Mouse (Mus musculus) ES-E14 (cell line): ENCODE results near the gene Il23r. TPM values are rescaled to one million over a fixed set of nuclear protein-coding genes. Genes with fewer than 3 reads are reported as not detected.
A peak's percentile ranks its signal among the peaks of the same experiment; 100 is the strongest.

Experiments used
- DNase-seq: peaks from one replicate; pipeline ENCODE4 v3.0.0-alpha.2; 2013; ENCODE audit warnings: low read depth, low spot score
- H3K27ac ChIP-seq: 2 replicates; pipeline ENCODE4 v1.5.1; 2012; ENCODE audit warnings: low read depth, mild to moderate bottlenecking, low read length, moderate library complexity, mixed read lengths; ENCODE audit not compliant: poor library complexity, insufficient read depth, severe bottlenecking
- H3K36me3 ChIP-seq: 2 replicates; pipeline ENCODE4 v1.6.1; 2012; ENCODE audit warnings: mild to moderate bottlenecking, low read length, moderate library complexity, mixed read lengths; ENCODE audit not compliant: control insufficient read depth, poor library complexity, insufficient read depth, severe bottlenecking
- H3K4me1 ChIP-seq, 2 experiments: fragments of 150-350 bp in 1 of 2; sonication (generic) in 1 of 2; 2 replicates each; pipeline ENCODE4 v1.6.1; 2012; ENCODE audit warnings: low read length in 2 of 2, mild to moderate bottlenecking in 1 of 2, mixed read lengths in 1 of 2; ENCODE audit not compliant: control insufficient read depth in 2 of 2, insufficient read depth in 2 of 2, poor library complexity in 1 of 2
- H3K4me3 ChIP-seq, 2 experiments: fragments of 150-350 bp in 1 of 2; sonication (generic) in 1 of 2; 2 replicates each; pipeline ENCODE4 v1.5.1; 2012; ENCODE audit warnings: low read length in 2 of 2, low read depth in 1 of 2, mild to moderate bottlenecking in 1 of 2, mixed read lengths in 1 of 2; ENCODE audit not compliant: insufficient read depth in 1 of 2, poor library complexity in 1 of 2, severe bottlenecking in 1 of 2
- H3K9ac ChIP-seq: 2 replicates; pipeline ENCODE4 v1.6.1; 2012; ENCODE audit warnings: low read depth, mild to moderate bottlenecking, low read length, mixed read lengths; ENCODE audit not compliant: poor library complexity, insufficient read depth, severe bottlenecking
- H3K9me3 ChIP-seq: fragments of 150-350 bp; sonication (generic); 2 replicates; pipeline ENCODE4 v1.6.1; 2012; ENCODE audit warnings: low read depth, mild to moderate bottlenecking, low read length; ENCODE audit not compliant: control insufficient read depth, insufficient read depth
- CHD2 ChIP-seq: IDR thresholded peaks from 2 replicates; pipeline ENCODE4 v1.6.1; 2014; ENCODE audit warnings: mild to moderate bottlenecking, low read depth, low read length, inconsistent platforms
- HCFC1 ChIP-seq: IDR thresholded peaks from 2 replicates; pipeline ENCODE4 v1.6.1; 2012; ENCODE audit warnings: low read length, inconsistent platforms, borderline replicate concordance; ENCODE audit not compliant: insufficient read depth
- MAFK ChIP-seq: IDR thresholded peaks from 2 replicates; pipeline ENCODE4 v1.6.1; 2014; ENCODE audit warnings: mild to moderate bottlenecking, low read depth, low read length, inconsistent platforms; ENCODE audit not compliant: insufficient read depth
- ZC3H11A ChIP-seq: IDR thresholded peaks from 2 replicates; pipeline ENCODE4 v1.6.1; 2012; ENCODE audit warnings: low read depth, mild to moderate bottlenecking, inconsistent platforms, low read length, borderline replicate concordance
- ZNF384 ChIP-seq: IDR thresholded peaks from 2 replicates; pipeline ENCODE4 v1.6.1; 2012; ENCODE audit warnings: low read depth, low read length, inconsistent platforms
- in situ Hi-C, 2 experiments: fragments of 600-800 bp; cut with MboI; formaldehyde crosslinking; loops; one replicate each; pipeline ENCODE4 v1.15.1; 2025; ENCODE audit warnings: low sequenced_read_pairs in 2 of 2, inconsistent platforms in 1 of 2; ENCODE audit not compliant: unreplicated experiment in 2 of 2
- total RNA-seq: library from RNA; depleted of rRNA; stranded (reverse); fragments of 300-350 nt; gene quantifications from 2 replicates; pipeline ENCODE4 v1.2.3, GENCODE M21; 2012; rRNA removed

Il23r gene
- 0.09 and 0.11 TPM in 2 replicates for total RNA-seq

- Histone ChIP-seq H3K4me3 (no peak within 1 kb of the TSS), H3K9ac (no peak within 1 kb of the TSS), H3K9me3 (no peaks in the 10 kb centered on the region), H3K36me3 (no peaks in the 10 kb centered on the region), H3K4me1 (no peaks in the 10 kb centered on the region), H3K27ac (no peak within 1 kb of the TSS)
- TF ChIP-seq ZNF384 (no peak), HCFC1 (no peak), ZC3H11A (no peak), CHD2 (no peak), MAFK (no peak)
- DNase-seq = no peak
- in situ Hi-C loops = no loop called here
Measured at GRCm38 (mm10) chr6:67491755-67492154, at the start of gene Il23r. Il23r (minus strand) TSS chr6:67491855.

- DNase-seq = peak; percentile 27
- Histone ChIP-seq H3K4me3 (peak within 1 kb of the TSS; percentile 38 to 55), H3K27ac (no peak within 1 kb of the TSS), H3K4me1 (0 out of 4 replicates have a peak, but pooled peaks cover 0 to 3% of the 10 kb centered on the region in 2 experiments), H3K9ac (no peak within 1 kb of the TSS), H3K9me3 (no peaks in the 10 kb centered on the region), H3K36me3 (no peaks in the 10 kb centered on the region)
- TF ChIP-seq HCFC1 = no peak
- TF ChIP-seq ZC3H11A = no peak
- no peak for TF ChIP-seq ZNF384
- no peak for TF ChIP-seq CHD2
- no peak for TF ChIP-seq MAFK
- in situ Hi-C loops = no loop called here
Measured at GRCm38 (mm10) chr6:67535777-67536054, 44.1 kb upstream of the Il23r start, which contains the start of gene Tacstd2. Tacstd2 (minus strand) TSS chr6:67535796.

- Histone ChIP-seq H3K4me1 (0 out of 4 replicates have a peak, but pooled peaks cover 0 to 3% of the 10 kb centered on the region in 2 experiments), H3K9ac (no peak overlapping the region), H3K4me3 (peak overlapping the region; percentile 38 to 55), H3K27ac (no peak overlapping the region), H3K36me3 (no peaks in the 10 kb centered on the region), H3K9me3 (no peaks in the 10 kb centered on the region)
- TF ChIP-seq MAFK (no peak), CHD2 (no peak), HCFC1 (no peak), ZNF384 (no peak), ZC3H11A (no peak)
- in situ Hi-C loops = no loop called here
- DNase-seq = no peak
Measured at GRCm38 (mm10) chr6:67535005-67535776, 43.5 kb upstream of the Il23r start.

- H3K4me1 ChIP-seq = 0 out of 4 replicates have a peak, but pooled peaks cover 0 to 3% of the 10 kb centered on the region in 2 experiments
- no peak for TF ChIP-seq ZC3H11A
- TF ChIP-seq ZNF384 = no peak
- no peak for TF ChIP-seq MAFK
- no peak for TF ChIP-seq HCFC1
- no peak for TF ChIP-seq CHD2
- no peaks in the 10 kb centered on the region for H3K9me3 ChIP-seq
- H3K27ac ChIP-seq = no peak overlapping the region
- in situ Hi-C loops = no loop called here
- no peaks in the 10 kb centered on the region for H3K36me3 ChIP-seq
- no peak for DNase-seq
- no peak overlapping the region for H3K9ac ChIP-seq
- peak overlapping the region; percentile 38 to 55; a peak in 2 of 4 replicates for H3K4me3 ChIP-seq
Measured at GRCm38 (mm10) chr6:67534191-67535004, 42.7 kb upstream of the Il23r start.
